11 mouse cellular contexts compared by ENCODE assay signal in genomic region chr10:4390550-4390949, GRCm38 (mm10). TPM values are rescaled to one million over a fixed set of nuclear protein-coding genes. Genes with fewer than 3 reads are reported as not detected.
DNase-seq lines count a peak whose midpoint lies in the region; ATAC-seq and TF ChIP-seq lines count a peak whose summit lies in the region.
"Had no signal": no experiment of that assay in that cellular context is flagged by ENCODE, and none has a peak within 500 bp of the region (broad histone marks: within the 10 kb centered on the region; RNA-seq: fewer than 3 reads in every experiment).

No protein-coding gene starts in this region.

- no peak overlapping the region for H3K4me3 ChIP-seq in gastrocnemius, adult 2 months
- H3K4me3 ChIP-seq in layer of hippocampus, adult 2 months, result no peak overlapping the region; the same call in 1 of the 2 replicates
- no peak overlapping the region for H3K4me3 ChIP-seq in neural tube, embryonic 12.5 days

- no peaks in the 10 kb centered on the region for H3K9me3 ChIP-seq in neural tube, embryonic 12.5 days

- H3K4me1 ChIP-seq in neural tube, embryonic 12.5 days, result peaks cover 34% of the 10 kb centered on the region

- WGBS in neural tube, embryonic 12.5 days, result 68% methylated on average over 2 of the region's 2 CpGs

- H3K4me2 ChIP-seq in neural tube, embryonic 12.5 days (replicated peaks), result 0 out of 2 replicates have a peak overlapping the region, but pooled peaks have one; percentile 20

- no peaks in the 10 kb centered on the region for H3K27me3 ChIP-seq in neural tube, embryonic 12.5 days (replicated peaks)

- intact Hi-C loops in gastrocnemius, adult 2 months (cut with DNase I), result no loop called here

- TF ChIP-seq CTCF in gastrocnemius, adult 2 months (IDR thresholded peaks at IDR 0.05), result no peak
- TF ChIP-seq CTCF in layer of hippocampus, adult 2 months (conservative IDR thresholded peaks at IDR 0.05), result no peak

- no peak for DNase-seq in gastrocnemius, adult 2 months
- no peak for DNase-seq in gastrocnemius, postnatal 25 days
- no peak for DNase-seq in layer of hippocampus, adult 2 months (ENCODE audit: low spot score in 2 of 2)
- no peak for DNase-seq in layer of hippocampus, postnatal 14 days (ENCODE audit: low spot score in 2 of 2)
- no peak for DNase-seq in neural tube, embryonic 10.5 days (ENCODE audit: extremely low spot score, low spot score)
- no peak for DNase-seq in ovary, postnatal 10 days (ENCODE audit: low spot score)
- DNase-seq in layer of hippocampus, adult 18-20 months (ENCODE audit: low spot score in 2 of 2), result no peak
- DNase-seq: cerebellum, postnatal 36 days; right cerebral cortex, postnatal 14 days had no signal

- no peak for ATAC-seq in neural tube, embryonic 12.5 days (ENCODE audit: low FRiP score, low read depth)
- ATAC-seq: intestine, postnatal 0 days had no signal

- H3K9ac ChIP-seq in neural tube, embryonic 12.5 days, result no peak overlapping the region

- H3K27ac ChIP-seq in gastrocnemius, adult 2 months, result peak overlapping the region; percentile 99; the same call in 1 of the 2 replicates
- peak overlapping the region; percentile 29; the same call in 1 of the 2 replicates for H3K27ac ChIP-seq in layer of hippocampus, adult 2 months
- H3K27ac ChIP-seq in neural tube, embryonic 12.5 days, result no peak overlapping the region

- H3K36me3 ChIP-seq in neural tube, embryonic 12.5 days, result peaks cover 7% of the 10 kb centered on the region; the same call in 1 of the 2 replicates

RNA-seq across cellular contexts. Expression of gene Zbtb2, which starts 2.6 kb away (rescaled TPM):
- 1 to 10 TPM; 4.9 to 7.1 TPM for total RNA-seq in gastrocnemius, adult 2 months (2021)
- total RNA-seq in gastrocnemius, postnatal 25 days (2021), result 1 to 10 TPM; 4.6 to 4.8 TPM
- 10 to 100 TPM; 11.8 to 13.2 TPM for total RNA-seq in layer of hippocampus, adult 2 months (2021)
- 10 to 100 TPM in 1 of 2 experiments, 1 to 10 TPM in 1; 9.9 to 10.6 TPM for total RNA-seq in layer of hippocampus, postnatal 14 days (2021)
- polyA plus RNA-seq in neural tube, embryonic 12.5 days (2016; fragmentation: Nextera tagmentation; extraction: Ambion mirVana), result 19.6 and 20.1 TPM in 2 replicates
- total RNA-seq in layer of hippocampus, adult 18-20 months (2021), result 10 to 100 TPM; 15.0 to 15.3 TPM

RNA-seq across cellular contexts. Expression of gene Rmnd1, which starts 41.6 kb away (rescaled TPM):
- total RNA-seq in gastrocnemius, adult 2 months (2021), result 10 to 100 TPM; 31.8 to 55.6 TPM
- total RNA-seq in gastrocnemius, postnatal 25 days (2021), result 10 to 100 TPM; 38.2 to 39.9 TPM
- 10 to 100 TPM; 33.1 to 44.9 TPM for total RNA-seq in layer of hippocampus, adult 2 months (2021)
- total RNA-seq in layer of hippocampus, postnatal 14 days (2021), result 10 to 100 TPM; 24.0 to 27.4 TPM
- polyA plus RNA-seq in neural tube, embryonic 12.5 days (2016; fragmentation: Nextera tagmentation; extraction: Ambion mirVana), result 48.9 and 49.4 TPM in 2 replicates
- total RNA-seq in layer of hippocampus, adult 18-20 months (2021), result 10 to 100 TPM; 28.3 to 37.2 TPM

RNA-seq across cellular contexts. Expression of gene Armt1, which starts 41.7 kb away (rescaled TPM):
- 10 to 100 TPM; 15.5 to 15.6 TPM for total RNA-seq in gastrocnemius, adult 2 months (2021)
- total RNA-seq in gastrocnemius, postnatal 25 days (2021), result 10 to 100 TPM in 1 of 2 experiments, 1 to 10 TPM in 1; 9.8 to 11.1 TPM
- total RNA-seq in layer of hippocampus, adult 2 months (2021), result 10 to 100 TPM; 24.0 to 24.9 TPM
- 10 to 100 TPM; 13.5 to 15.6 TPM for total RNA-seq in layer of hippocampus, postnatal 14 days (2021)
- 20.5 and 21.2 TPM in 2 replicates for polyA plus RNA-seq in neural tube, embryonic 12.5 days (2016; fragmentation: Nextera tagmentation; extraction: Ambion mirVana)
- 10 to 100 TPM; 25.2 to 25.6 TPM for total RNA-seq in layer of hippocampus, adult 18-20 months (2021)
